Mouse (Mus musculus) megakaryocyte progenitor cell, adult 5-6 weeks (primary cell): Measurements from ENCODE around the gene Gm5483. TPM values are rescaled to one million over a fixed set of nuclear protein-coding genes. Genes with fewer than 3 reads are reported as not detected.
"Not testable (repeated sequence)": the region's sequence is repeated elsewhere in the genome, so short reads cannot be mapped to it uniquely, and the experiment has no call there.

Experiments
- ATAC-seq: replicated peaks from 2 replicates; pipeline ENCODE4 v1.8.0; 2016; ENCODE audit warnings: mild to moderate bottlenecking, moderate TSS enrichment, inconsistent platforms; ENCODE audit not compliant: poor library complexity
- total RNA-seq, 2 experiments: library from RNA; stranded (forward) in 1 of 2; stranded (reverse) in 1 of 2; fragments of 157-497, 149-512 nt in 1 of 2; fragments of 200-1000 nt in 1 of 2; gene quantifications; 2 replicates each; pipeline versions ENCODE4 v1.2.3 to v1.2.4; 2015 to 2017

The Gm5483 gene
- 1.1 and 2.9 TPM in 2 replicates for total RNA-seq (2015)
- 4.8 and 6.0 TPM in 2 replicates for total RNA-seq (2017)

DNA sequence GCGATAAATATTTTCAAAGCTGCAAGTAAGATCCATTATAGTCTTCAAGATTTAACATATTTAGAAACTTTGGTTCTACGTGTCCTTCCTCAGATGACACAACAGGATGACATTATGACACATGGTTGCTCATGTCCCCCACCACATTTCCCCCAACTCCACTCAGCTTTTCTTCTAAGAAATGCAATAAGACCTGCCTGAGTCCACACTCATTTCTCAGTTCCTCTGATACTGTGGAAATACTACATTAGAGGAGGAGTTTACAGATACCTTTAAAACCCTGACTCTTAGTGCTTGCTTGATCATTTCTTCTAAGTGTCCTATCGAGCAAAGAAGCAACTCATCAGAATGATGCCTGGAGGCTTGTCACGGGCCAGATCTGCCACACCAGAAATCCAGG lies at the start of gene Gm5483:
TSS of gene Gm5483 (plus strand) at position 301 of the 400 bp plus-strand sequence.
- not testable (repeated sequence) for ATAC-seq

DNA sequence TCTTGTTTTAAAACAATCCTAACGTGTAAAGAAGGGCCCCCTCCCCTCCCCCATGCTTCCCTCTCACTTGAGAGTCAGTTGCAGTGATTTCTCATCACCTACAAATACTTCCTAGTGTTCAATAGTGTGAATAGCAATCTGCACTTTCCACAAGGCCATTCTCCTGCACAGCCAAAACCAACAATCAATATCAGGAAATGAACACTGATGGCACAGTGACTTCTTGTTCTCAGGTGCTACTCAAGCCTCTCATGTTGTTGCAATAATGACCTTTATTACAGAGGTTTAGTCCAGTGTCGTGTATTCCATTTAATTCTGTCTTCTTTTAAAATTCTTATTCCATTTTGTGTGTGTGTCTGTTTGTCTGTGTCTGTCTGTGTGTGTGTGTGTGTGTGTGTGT lies 45.8 kb upstream of the Gm5483 start:
- no peak for ATAC-seq

DNA sequence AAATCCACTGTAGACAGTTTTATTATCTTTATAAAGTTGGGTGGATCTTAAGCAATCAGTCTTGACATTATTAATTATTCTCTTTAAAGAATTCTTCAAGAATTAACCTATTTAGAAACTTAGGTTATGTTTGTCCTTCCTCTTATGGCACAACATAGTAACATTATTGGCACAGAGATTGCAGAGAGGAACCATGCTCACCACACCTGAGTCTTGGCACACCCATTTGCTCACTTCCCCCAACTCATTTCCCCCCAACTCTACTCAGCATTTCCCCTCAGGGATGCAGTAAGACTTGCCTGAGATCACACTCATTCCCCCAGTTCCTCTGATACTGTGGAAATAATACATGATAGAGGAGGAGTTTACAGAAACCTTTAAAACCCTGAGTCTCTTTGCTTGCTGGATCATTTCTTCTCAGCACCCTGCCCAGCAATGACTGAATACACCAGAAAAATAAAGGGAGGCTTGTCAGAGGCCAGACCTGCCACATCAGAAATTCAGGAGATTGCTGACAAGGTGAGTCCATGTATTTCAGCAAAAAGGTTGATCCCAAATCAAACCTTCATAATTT lies 27.5 kb upstream of the Gm5483 start, which contains the start of gene Stfa2l1:
TSS of gene Stfa2l1 (plus strand) at position 410 of the 574 bp plus-strand sequence.
- no peak for ATAC-seq

DNA sequence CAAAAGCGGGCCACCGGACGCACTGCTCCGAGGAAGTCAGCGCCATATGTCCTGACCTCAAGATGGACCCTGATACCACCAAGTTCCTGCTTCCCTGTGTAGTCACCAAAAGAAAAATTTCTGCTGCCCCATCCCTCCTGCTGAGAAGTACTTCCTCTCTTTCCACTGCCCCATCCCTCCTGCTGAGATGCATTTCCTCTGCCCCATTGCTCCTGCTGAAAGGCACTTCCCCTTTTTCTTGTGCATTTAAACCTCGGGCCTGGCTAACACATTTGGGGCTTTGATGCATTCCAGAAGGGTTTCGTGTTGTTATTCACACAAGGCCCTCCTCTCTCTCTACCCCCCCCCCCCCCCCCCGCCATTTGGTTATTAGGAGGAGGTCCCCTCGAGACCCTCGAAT lies 16.2 kb upstream of the Gm5483 start:
- not testable (repeated sequence) for ATAC-seq

DNA sequence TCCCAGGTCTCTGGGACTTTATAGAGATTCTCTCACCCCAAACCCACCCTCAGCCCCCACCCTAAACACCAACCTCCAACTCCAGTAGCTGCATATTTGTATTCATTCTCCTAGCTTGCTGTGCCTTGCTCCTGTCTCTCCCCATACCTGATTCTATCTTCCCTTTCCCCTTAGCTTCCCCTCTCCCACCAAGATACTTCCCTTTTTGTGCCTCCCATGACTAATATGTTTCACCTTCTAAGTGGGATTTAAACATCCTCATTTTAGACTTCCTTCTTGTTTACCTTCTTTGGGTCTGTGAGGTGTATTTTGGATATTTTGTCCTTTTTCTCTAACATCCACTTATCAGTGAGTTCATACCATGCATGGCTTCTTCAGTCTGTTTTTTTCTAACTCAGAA lies 7.9 kb upstream of the Gm5483 start:
- ATAC-seq, result no peak

DNA sequence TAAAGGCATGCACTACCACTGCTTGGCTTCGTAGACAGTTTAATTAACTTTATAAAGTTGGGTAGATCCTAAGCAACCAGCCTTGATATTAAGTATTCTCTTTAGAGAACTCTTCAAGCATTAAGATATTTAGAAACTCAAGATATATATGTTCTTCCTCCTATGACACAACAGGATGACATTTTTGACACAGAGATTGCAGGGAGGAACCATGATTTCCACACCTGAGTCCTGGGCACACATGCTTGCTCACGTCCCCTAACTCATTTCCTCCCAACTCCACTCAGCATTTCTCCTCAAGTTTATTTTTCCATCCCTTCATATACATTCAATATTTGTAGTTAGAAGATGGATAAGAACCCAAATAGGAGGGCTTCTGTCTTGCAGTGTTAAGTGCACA lies 4.1 kb upstream of the Gm5483 start:
- ATAC-seq, result no peak

DNA sequence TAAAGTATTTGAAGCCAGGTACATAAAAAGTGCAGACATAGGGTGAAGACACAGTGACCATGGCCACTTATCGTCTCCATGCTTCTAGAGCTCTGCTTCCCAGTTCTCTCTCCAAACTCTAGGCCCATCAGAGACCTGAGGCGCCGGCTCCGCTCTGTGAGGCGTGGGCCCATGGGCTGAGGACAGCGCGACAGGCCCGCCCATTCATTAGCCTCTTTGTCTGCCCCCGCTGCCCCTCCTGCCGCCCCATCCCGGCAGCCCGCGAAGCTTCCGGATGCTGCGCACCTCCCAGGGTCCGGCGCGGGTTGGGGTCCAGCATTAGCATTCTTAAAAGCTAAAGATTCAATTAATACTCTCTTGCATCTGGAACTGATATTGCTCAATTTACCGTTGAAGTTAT lies 15.2 kb downstream of the Gm5483 start:
- no peak for ATAC-seq

DNA sequence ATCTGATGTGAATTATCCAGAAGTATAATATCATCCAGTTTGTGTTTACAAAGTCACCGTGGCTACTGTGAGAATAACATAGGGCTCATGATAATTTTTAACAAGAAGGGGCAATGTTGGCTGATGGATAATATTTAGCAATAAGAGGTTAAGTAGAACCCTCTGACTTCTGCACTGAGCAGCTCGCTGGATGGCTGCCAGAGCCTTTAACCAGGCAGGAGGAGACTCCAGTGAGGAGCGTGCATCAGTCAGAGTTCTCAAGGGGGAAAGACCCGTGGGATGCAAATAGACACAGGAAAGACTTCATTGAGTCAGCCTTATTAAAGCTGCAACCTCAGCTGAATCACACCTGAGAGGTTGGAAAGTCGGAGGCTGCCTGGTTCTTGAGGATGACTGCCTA lies 19.8 kb downstream of the Gm5483 start:
- ATAC-seq, result no peak

DNA sequence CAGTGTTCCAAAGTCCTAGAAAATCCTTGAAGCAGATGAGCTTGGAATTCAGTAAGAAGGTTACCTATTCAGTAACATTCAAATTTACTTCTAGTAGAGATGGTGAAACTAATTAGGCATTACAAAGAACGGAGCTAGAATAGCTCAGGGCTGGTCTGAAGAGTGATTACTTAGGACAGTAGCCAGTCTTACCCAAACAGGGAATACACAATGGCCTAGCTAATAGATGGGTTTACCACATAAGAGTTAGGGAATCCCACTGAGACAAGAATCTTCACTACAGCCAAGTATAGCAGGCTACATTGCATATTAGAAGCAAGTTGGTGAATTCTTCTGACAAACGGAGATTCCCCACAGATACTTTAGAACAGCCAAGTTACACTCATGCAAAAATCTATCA lies 21.7 kb downstream of the Gm5483 start:
- ATAC-seq, result not testable (repeated sequence)

DNA sequence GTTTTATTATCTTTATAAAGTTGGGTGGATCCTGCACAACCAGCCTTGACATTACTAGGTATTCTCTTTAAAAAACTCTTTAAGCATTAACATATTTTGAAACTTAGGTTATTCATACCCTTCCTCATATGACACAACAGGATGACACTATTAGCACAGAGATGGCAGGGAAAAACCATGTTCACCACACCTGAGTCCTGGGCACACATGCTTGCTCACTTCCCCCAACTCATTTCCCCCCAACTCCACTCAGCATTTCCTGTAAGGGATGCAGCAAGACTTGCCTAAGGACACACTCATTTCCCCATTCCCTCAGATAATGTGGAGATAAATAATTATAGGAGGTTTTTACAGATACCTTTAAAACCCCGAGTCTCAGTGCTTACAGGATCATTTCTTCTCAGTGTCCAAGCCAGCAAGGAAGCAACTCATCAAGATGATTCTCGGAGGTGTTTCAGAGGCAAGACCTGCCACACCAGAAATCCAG lies 26.0 kb downstream of the Gm5483 start, which contains the start of gene Gm5416:
TSS of gene Gm5416 (plus strand) at position 437 of the 487 bp plus-strand sequence.
- ATAC-seq, result no peak

DNA sequence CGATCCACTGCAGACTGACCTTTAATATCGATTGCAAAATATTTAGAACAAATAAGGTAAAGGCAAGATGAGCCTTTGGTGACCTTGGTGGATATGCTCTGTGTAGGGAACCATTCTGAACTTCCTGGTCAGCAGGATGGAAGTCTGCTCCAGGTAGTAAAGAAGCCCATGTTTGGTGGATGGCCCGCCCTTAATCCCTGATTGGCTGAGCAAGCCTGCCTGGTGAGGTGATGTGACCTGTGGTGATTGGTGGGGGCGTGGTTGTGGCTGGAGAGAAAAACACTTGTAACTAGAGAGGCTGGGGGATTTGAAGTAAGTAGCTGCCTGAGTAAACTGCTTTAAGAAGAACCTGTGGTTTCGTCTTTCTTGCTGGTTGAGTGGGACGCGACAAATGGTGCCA lies 37.2 kb downstream of the Gm5483 start, which contains the start of gene 2010005H15Rik:
TSS of gene 2010005H15Rik (plus strand) at position 301 of the 400 bp plus-strand sequence.
- not testable (repeated sequence) for ATAC-seq

Other genes with a start within 250 kb of the Gm5483 start
- gene Parp9, start 245.7 kb upstream of the Gm5483 start, total RNA-seq (2015), result 15.7 and 18.2 TPM in 2 replicates
- gene Parp9, start 245.7 kb upstream of the Gm5483 start, total RNA-seq (2017), result 21.7 and 27.3 TPM in 2 replicates
- gene Dtx3l, start 245.1 kb upstream of the Gm5483 start, total RNA-seq (2015), result 21.8 and 27.1 TPM in 2 replicates
- gene Dtx3l, start 245.1 kb upstream of the Gm5483 start, total RNA-seq (2017), result 38.2 and 40.0 TPM in 2 replicates
- gene Kpna1, start 205.5 kb upstream of the Gm5483 start, total RNA-seq (2015), result 48.2 and 52.7 TPM in 2 replicates
- gene Kpna1, start 205.5 kb upstream of the Gm5483 start, total RNA-seq (2017), result 37.0 and 38.5 TPM in 2 replicates
- gene Wdr5b, start 143.0 kb upstream of the Gm5483 start, total RNA-seq (2015), result 5.8 and 8.6 TPM in 2 replicates
- 8.5 and 8.6 TPM in 2 replicates for gene Wdr5b, start 143.0 kb upstream of the Gm5483 start, total RNA-seq (2017)
- 128 and 151 TPM in 2 replicates for gene Fam162a, start 112.6 kb upstream of the Gm5483 start, total RNA-seq (2015)
- gene Fam162a, start 112.6 kb upstream of the Gm5483 start, total RNA-seq (2017), result 91.9 and 120 TPM in 2 replicates
- gene Ccdc58, start 112.5 kb upstream of the Gm5483 start, total RNA-seq (2015), result 70.0 and 90.8 TPM in 2 replicates
- 57.8 and 82.1 TPM in 2 replicates for gene Ccdc58, start 112.5 kb upstream of the Gm5483 start, total RNA-seq (2017)
- not detected in 2 replicates for gene Csta1, start 53.0 kb upstream of the Gm5483 start, total RNA-seq (2015)
- gene Csta1, start 53.0 kb upstream of the Gm5483 start, total RNA-seq (2017), result 0.42 TPM in 1 of 2 replicates, not detected in the other
- gene Stfa2l1, start 27.4 kb upstream of the Gm5483 start, total RNA-seq (2015), result 9.0 and 9.8 TPM in 2 replicates
- 2.3 TPM in 1 of 2 replicates, not detected in the other for gene Stfa2l1, start 27.4 kb upstream of the Gm5483 start, total RNA-seq (2017)
- gene Gm5416, start 26.2 kb downstream of the Gm5483 start, total RNA-seq (2015), result not detected in 2 replicates
- not detected in 2 replicates for gene Gm5416, start 26.2 kb downstream of the Gm5483 start, total RNA-seq (2017)
- gene 2010005H15Rik, start 37.3 kb downstream of the Gm5483 start, total RNA-seq (2015), result not detected in 2 replicates
- gene 2010005H15Rik, start 37.3 kb downstream of the Gm5483 start, total RNA-seq (2017), result not detected in 2 replicates
- gene Stfa1, start 92.7 kb downstream of the Gm5483 start, total RNA-seq (2015), result 1.1 TPM in 1 of 2 replicates, not detected in the other
- 0.84 TPM in 1 of 2 replicates, not detected in the other for gene Stfa1, start 92.7 kb downstream of the Gm5483 start, total RNA-seq (2017)
- gene BC117090, start 150.1 kb downstream of the Gm5483 start, total RNA-seq (2015), result not detected in 2 replicates
- not detected in 2 replicates for gene BC117090, start 150.1 kb downstream of the Gm5483 start, total RNA-seq (2017)
- not detected in 2 replicates for gene BC100530, start 183.5 kb downstream of the Gm5483 start, total RNA-seq (2015)
- 1.4 TPM in 1 of 2 replicates, not detected in the other for gene BC100530, start 183.5 kb downstream of the Gm5483 start, total RNA-seq (2017)
- gene Stfa2, start 224.2 kb downstream of the Gm5483 start, total RNA-seq (2015), result 0.72 and 1.9 TPM in 2 replicates
- not detected in 2 replicates for gene Stfa2, start 224.2 kb downstream of the Gm5483 start, total RNA-seq (2017)